Mouse (Mus musculus) lung, adult 18-20 months (tissue): ENCODE results near the gene Homez.

Source experiments
- DNase-seq, 2 experiments: peaks; one replicate each; pipeline ENCODE4 v3.0.0; 2022; ENCODE audit warnings: mixed read lengths in 2 of 2

The Homez gene

GRCm38 (mm10) chr14:54866936-54867335, 3.8 kb downstream of the Homez start:
- DNase-seq: no peak

GRCm38 (mm10) chr14:54866268-54866667, 4.5 kb downstream of the Homez start:
- no peak for DNase-seq

- DNase-seq: no peak
Measured at GRCm38 (mm10) chr14:54865626-54866025, 5.1 kb downstream of the Homez start.

- no peak for DNase-seq
Measured at GRCm38 (mm10) chr14:54864313-54865036, 6.3 kb downstream of the Homez start.

GRCm38 (mm10) chr14:54863501-54864312, 7.1 kb downstream of the Homez start:
- DNase-seq: peak; percentile 93 to 94

- peak; percentile 45 to 52 for DNase-seq
Measured at GRCm38 (mm10) chr14:54860511-54860910, 10.2 kb downstream of the Homez start.

GRCm38 (mm10) chr14:54857891-54858290, 12.9 kb downstream of the Homez start:
- no peak for DNase-seq

- no peak for DNase-seq
Measured at GRCm38 (mm10) chr14:54856703-54857102, 14.1 kb downstream of the Homez start.

GRCm38 (mm10) chr14:54855726-54856125, 15.0 kb downstream of the Homez start:
- DNase-seq: no peak

- DNase-seq: no peak
Measured at GRCm38 (mm10) chr14:54843461-54843860, 27.3 kb downstream of the Homez start.

- no peak for DNase-seq
Measured at GRCm38 (mm10) chr14:54823716-54824115, 47.0 kb downstream of the Homez start.

- DNase-seq: no peak
Measured at GRCm38 (mm10) chr14:54822301-54822700, 48.5 kb downstream of the Homez start.

- DNase-seq: peak in 1 of 2 experiments; percentile 1
Measured at GRCm38 (mm10) chr14:54817791-54818190, 53.0 kb downstream of the Homez start.

- no peak for DNase-seq
Measured at GRCm38 (mm10) chr14:54815737-54816136, 55.0 kb downstream of the Homez start.

GRCm38 (mm10) chr14:54813991-54814390, 56.8 kb downstream of the Homez start, which contains the start of gene Rnf212b:
TSS of gene Rnf212b (plus strand) at chr14:54814141.
- DNase-seq: no peak

GRCm38 (mm10) chr14:54809668-54810033, 61.1 kb downstream of the Homez start:
- no peak for DNase-seq

- peak in 1 of 2 experiments; percentile 8 for DNase-seq
Measured at GRCm38 (mm10) chr14:54808718-54809667, 61.8 kb downstream of the Homez start.

GRCm38 (mm10) chr14:54806124-54806523, 64.6 kb downstream of the Homez start:
- no peak for DNase-seq
